Mouse (Mus musculus): ENCODE measurements around the gene Dalrd3. TPM values are rescaled to one million over a fixed set of nuclear protein-coding genes. Genes with fewer than 3 reads are reported as not detected.

The Dalrd3 gene
- 37.7 and 38.8 TPM in 2 replicates for total RNA-seq (2017)

DNA sequence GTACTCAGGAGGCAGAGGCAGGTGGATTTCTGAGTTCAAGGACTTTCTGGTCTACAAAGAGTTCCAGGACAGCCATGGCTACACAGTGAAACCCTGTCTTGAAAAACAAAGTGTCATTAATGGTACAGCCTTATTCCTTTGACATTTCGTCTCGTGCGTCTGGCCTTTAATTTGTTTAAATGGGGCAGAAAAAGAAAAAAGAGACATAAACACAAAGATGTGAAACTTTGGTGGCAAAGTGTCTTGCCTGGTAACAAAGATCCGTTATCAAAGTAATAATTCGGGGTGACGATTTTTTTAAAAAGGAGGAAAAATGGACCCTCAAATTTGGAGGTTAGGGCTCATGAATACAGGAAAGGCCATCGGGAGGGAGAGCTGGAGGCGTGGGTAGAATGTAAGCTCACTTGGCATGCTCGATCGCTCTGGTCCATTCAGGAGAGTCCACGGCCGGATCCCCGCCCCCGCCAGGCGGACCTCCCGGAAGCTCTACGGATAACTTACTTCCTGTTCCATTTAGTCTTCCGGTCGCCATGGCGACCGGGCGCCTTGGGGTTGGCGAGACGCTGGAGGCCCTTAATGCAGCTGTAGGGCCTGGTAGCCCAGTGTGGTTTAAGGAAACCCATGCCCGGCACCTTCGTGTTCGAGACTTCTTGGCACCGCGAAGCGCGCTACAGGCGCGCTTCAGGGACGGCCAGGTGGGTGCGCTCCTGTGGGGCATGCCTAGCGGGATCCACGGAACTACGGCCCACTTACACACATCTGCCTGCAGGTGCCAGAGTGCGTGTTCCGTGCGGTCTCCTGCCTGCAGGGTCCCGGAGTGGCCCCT lies at the start of gene Dalrd3:
Dalrd3 (plus strand) TSS at position 506 of the 826 bp plus-strand sequence.
- peak; percentile 45 for ATAC-seq (replicated peaks; ENCODE audit: low read depth, poor library complexity, severe bottlenecking)

DNA sequence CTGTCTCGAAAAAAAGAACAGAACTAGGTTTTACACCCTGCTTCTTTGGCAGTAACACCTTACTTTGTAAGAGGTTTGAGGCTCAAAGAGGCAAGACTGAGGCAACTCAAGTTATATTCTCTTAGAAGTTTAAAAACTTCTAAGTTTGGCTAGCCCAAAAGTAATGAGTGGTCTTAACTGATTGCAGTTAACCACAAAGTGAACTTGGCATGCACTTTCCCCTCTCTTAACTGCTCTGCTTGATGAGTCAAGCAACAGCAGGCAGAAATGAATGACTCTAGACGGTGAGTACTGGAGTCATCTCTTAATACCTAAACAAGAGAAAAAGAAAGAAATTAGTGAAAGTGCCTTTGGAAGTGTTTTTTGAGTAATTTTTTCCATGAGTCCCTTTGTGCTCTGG lies 48.1 kb upstream of the Dalrd3 start:
- no peak for ATAC-seq (replicated peaks; ENCODE audit: low read depth, poor library complexity, severe bottlenecking)

DNA sequence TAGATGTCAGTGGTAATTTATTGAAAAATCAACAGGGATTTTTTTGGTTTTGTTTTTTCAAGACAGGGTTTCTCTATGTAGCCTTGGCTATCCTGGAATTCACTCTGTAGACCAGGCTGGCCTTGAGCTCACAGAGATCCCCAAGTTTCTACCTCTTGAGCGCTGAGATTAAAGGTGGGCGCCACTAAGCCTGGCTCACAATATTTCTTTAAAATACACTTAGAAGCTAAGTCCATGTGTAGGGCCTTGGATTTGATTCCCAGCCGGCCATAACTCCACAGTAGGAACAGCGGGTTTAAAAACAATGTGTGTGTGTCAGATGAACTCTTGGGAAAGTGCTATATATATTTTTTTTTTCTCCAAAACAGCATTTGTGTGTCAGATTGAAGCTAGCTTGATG lies 46.3 kb upstream of the Dalrd3 start:
- ATAC-seq (replicated peaks; ENCODE audit: low read depth, poor library complexity, severe bottlenecking): no peak

DNA sequence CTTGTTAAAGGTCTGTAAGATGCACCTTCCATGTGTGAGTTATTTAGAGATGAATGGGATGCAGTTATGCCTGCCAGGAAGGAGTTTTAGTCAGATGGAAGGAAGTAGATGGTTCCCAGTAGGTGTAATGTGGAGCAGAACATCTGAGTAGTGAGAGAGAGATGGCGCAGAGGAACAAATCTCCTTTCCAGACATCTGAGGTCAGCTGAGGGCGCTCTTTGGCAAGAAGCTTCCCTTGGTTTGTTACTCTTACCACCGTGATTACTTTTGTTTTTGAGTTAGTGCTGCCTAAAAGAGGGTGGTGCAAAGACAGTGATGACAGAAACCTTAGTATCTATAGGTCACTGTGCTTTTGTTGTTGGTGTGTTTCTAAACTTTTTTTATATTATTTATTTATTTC lies 44.3 kb upstream of the Dalrd3 start:
- ATAC-seq (replicated peaks; ENCODE audit: low read depth, poor library complexity, severe bottlenecking): no peak

DNA sequence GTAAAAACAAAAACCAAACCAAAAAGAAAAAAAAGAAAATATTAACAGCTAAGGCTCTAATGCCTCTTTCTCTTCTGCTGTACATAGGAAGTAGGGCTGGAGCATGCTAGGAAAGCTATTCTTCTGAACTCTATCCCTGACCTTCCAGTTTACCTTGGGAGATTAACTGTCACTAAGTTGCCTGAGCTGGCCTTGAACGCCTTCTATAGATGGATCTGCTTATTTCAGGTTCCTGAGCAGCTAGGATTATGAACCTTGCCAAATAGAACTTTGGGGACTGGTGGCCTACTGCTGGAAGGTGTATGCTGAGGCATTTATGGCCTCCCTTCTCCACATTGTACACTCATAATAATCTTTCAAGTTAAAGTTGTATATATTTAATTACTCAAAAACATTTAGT lies 38.7 kb upstream of the Dalrd3 start:
- ATAC-seq (replicated peaks; ENCODE audit: low read depth, poor library complexity, severe bottlenecking): no peak

DNA sequence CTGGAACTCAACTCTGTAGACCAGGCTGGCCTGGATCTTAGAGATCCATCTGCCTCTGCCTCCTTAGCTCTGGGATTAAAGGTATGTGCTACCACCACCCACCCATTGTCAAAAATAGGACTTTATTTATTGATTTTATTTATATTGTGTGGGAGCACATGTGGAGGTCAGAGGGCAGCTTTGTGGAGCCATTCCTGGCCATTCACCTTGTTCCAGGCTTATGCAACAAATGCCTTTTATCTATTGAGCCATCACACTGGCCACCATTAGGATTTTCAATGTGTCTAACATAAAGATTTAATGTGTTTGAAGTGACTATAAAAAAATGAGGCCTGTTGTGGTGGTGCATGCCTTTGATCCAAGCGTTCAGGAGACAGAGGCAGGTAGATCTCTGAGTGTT lies 38.2 kb upstream of the Dalrd3 start:
- no peak for ATAC-seq (replicated peaks; ENCODE audit: low read depth, poor library complexity, severe bottlenecking)

DNA sequence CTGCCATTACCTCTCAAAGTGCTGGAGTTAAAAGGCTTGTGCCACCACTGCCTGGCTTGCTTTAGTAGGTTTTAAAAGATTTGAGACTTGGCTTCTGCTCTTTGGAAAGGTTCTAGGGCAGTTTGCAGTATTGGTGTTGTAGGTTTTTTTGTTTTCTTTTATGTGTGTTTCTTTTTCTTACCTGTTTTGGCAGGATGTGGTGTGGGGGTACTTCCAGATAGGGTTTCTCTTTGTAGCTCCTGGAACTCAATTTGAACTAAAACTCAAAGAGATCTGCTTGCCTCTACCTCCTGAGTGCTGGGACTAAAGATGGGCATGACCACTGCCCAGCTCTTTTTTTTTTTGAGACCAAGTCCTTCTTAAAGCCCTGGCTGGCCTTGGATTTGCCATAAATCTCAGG lies 28.8 kb upstream of the Dalrd3 start:
- no peak for ATAC-seq (replicated peaks; ENCODE audit: low read depth, poor library complexity, severe bottlenecking)

DNA sequence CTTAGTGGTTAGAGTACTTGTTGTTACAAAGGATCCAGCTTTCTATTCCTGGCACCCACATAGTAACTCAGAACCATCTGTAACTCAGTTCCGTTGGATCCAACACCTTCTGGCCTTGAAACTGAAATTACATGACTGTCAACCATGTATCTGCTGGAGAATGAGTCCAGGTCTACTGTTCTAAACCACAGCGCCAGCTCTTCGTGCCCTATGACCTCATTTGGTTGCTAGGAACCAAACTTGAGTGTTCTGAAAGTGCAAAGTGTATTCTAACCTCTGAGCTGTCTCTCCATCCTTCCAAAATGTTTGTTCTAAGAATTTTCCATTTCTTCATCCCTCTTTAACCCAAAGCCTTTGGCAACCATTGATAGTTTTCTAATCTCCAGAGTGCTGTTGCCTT lies 23.7 kb upstream of the Dalrd3 start:
- ATAC-seq (replicated peaks; ENCODE audit: low read depth, poor library complexity, severe bottlenecking): no peak

DNA sequence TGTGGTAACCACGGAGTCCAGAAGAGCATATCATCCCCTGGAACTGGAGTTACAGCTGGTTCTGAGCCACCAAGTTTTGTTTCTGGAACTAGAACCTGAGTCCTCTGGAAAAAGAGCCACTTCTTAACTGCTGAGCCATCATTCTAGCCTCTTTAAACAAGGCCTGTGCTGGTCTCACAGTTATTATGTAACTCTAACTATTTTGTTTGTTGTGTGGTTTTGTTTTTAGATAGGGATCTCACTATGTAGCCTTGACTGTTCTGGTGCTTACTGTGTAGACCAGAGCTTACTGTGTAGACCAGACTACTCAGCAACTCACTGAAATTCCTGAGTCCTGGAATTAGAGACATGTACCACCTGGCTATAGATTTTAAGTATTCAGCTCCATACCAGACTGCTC lies 22.8 kb upstream of the Dalrd3 start:
- no peak for ATAC-seq (replicated peaks; ENCODE audit: low read depth, poor library complexity, severe bottlenecking)

DNA sequence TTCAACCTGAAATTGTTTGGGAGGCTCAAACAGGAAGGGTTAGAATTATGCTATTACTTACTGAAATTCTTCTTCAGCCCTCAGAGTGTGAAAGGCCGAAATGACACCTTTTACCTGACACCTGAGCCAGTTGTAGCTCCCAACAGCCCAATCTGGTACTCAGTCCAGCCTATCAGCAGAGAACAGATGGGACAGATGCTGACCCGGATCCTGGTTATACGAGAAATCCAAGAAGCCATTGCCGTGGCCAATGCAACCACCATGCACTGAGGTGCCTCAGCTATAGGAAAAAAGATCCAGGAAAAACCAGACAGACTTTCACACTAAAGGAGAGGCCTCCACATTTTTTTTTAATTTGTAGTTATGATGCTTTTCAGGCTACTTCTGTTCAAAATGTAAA lies 10.5 kb upstream of the Dalrd3 start:
- no peak for ATAC-seq (replicated peaks; ENCODE audit: low read depth, poor library complexity, severe bottlenecking)

DNA sequence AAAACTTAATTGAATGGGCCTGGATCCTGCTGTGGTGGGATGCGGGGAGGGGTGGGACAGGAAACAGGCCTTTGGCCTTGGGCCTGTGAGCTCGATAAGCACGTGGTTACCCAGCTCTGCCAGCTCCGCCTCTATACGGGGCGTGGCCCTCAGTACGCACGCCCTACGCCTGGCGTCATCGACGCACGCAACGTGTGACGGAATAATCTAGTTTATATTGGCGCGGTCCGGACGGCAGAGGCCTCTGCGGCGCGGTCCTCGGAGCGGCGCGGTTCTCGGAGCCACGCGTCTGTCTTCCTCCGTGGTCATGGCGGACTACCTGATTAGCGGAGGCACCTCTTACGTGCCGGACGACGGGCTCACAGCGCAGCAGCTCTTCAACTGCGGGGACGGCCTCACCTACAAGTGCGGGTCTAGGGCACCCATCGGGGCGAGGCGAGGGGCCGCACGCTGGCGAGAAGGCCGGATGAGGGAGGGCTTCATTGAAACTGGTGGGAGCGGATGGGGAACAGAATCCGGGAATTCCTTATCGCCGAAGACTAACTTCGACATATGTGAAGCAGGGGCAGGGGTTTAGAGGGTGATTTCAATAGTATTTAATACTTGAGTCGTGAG lies 9.4 kb upstream of the Dalrd3 start, which contains the start of gene Impdh2:
Impdh2 (plus strand) TSS at position 60 of the 615 bp plus-strand sequence.
- peak; percentile 96 for ATAC-seq (replicated peaks; ENCODE audit: low read depth, poor library complexity, severe bottlenecking)

DNA sequence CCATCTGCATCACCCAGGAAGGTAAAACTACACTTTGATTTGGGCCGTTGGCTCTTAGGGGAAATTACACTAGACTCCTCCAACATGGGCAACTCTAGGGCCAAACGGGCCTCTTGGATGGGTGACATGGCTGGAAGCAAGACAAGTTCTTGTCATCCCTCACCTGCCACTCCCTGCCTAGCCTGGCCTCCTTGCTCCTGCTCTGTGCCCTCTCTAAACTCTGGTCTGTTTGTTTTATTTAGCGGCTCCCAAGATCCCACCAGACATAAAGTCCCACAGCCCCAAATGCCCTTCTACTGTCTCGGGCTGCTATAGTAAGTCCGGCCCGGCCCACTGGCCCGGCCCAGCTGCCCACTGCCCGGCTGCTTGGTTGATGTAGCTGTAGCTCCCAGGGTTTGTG lies 6.0 kb upstream of the Dalrd3 start:
- no peak for ATAC-seq (replicated peaks; ENCODE audit: low read depth, poor library complexity, severe bottlenecking)

DNA sequence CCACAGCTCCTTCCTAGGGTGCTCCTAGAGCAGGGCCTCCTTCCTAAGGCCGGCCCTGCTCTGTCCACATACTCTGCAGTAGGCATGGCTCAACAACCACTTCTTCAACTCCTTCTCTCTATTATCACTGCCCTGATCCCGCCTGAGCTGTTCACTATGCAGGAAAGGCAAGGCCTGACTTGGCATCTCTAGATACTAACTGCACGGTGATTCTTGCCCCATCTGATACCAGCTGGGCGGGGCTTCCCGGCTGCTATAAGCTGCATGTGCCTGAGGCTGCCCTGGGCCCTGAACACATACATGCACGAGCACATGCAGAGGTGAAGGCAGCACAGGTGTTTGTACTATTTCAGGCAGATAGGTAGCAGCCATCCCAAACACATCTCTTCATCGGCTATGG lies 5.6 kb upstream of the Dalrd3 start:
- no peak for ATAC-seq (replicated peaks; ENCODE audit: low read depth, poor library complexity, severe bottlenecking)

DNA sequence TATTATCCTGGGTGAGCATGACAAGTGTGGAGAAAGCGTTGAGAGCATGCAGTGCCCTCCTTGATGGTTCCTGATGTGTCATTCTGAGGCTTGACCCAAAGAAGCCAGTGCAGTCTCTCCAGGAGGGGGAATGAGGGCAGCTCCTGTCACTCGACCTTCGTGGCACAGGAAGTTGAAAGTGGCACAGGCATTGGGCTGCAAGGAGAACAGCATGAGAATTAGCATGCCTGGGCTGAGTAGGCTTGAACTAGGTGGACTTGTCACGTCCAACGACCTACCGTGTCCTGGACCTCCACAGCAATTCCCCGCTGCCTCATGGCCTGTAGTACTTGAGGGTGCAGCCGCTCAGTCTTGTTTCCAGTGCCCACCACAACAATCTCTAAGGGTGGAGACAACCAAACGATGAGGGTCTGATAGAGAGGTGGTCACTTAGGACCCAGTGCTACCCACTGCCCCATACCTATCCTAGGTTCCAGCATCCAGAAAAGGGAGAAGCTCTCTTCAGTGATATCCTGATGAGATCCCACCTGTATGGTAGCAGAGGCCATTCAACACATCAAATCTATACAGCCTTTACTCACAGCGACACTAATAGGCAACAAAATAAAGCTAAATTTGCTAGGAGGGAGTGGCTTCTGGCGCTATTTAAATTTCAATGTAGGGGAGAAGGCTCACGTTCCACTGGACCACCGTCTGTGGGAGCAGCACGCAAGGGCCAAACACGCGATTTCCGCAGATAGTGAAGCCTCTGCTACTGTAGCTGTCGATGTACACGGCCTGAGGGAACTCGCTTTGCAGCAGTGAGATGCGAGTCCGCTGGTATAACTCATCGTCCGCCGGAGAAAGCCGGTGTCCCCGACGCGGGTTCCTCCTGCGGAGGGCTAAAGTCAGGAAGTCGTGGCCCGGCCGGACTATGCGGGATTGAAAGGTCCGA lies 3.5 kb upstream of the Dalrd3 start:
- 0 out of 2 replicates have a peak, but pooled peaks have one; percentile 0 for ATAC-seq (replicated peaks; ENCODE audit: low read depth, poor library complexity, severe bottlenecking)

DNA sequence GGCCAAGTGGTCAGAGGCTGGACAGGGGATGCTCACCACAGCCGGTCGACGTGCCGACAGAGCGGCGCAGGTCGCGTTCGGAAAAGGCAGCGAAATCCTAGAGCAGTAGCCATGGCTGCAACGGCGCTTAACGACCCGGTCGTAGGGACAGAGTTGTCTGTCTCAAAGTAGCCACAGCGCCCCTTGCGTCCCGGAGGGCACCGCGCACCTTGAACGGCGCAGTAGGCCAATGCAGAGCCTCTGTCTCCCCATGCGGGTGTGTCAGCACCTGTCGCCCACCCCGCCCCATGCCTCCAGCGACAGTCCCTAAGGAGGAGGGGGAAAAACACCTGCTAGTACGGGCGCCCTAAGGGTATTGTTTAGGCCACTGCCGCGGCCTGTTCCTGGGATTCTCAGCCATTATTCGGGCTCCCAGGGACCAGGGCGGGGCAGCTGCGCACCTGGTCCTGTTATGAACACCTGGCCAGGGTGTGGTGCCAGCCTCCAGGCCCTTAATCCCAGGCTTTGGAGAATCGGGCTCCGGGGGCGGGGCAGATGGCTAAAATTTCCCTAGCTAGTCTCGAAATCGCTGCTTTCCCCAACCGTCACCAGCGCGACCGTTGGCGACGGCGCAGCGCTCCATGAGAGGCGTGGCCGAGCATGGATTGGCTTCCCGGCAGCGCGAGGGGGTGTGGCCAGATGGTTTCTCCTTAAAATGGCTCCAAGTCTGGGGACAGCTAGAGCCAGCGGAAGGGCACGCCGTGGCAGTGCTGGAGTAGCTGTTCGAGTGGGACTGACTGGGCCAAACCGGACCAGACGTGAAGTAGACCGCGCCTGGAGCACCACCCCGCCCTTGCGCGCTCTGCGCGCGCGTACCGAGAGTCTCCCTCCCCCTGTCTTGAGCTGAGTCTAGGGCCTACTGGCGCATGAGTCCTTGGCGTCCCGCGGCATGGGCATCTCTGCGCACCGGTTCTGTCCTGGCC lies 2.6 kb upstream of the Dalrd3 start, which contains the start of gene Ndufaf3:
Ndufaf3 (minus strand) TSS at position 620 of the 962 bp plus-strand sequence.
- ATAC-seq (replicated peaks; ENCODE audit: low read depth, poor library complexity, severe bottlenecking): peak; percentile 61

DNA sequence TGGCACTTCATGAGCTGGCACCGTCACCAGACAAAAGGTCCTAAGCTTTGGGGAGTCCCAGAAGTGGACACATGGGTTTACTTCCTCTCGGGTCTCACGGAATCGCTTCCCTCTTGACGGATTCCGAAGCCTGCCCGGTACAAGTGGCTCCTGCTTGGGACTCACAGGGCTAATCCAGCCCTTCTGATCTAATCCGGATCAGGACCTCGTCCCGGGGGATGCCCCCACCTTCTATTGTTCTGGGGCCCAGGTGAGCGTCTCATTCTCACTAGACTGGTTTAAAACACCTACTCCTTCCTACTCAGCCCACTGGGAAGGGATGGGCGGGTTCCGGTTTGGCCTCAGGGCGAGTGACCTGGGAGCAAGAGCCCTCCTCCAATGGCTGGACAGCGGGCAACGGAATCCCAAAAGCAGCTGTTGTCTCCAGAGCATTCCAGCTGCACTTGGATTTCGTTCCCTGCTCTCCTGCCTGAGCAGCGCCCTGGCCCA lies 1.7 kb upstream of the Dalrd3 start:
- no peak for ATAC-seq (replicated peaks; ENCODE audit: low read depth, poor library complexity, severe bottlenecking)

DNA sequence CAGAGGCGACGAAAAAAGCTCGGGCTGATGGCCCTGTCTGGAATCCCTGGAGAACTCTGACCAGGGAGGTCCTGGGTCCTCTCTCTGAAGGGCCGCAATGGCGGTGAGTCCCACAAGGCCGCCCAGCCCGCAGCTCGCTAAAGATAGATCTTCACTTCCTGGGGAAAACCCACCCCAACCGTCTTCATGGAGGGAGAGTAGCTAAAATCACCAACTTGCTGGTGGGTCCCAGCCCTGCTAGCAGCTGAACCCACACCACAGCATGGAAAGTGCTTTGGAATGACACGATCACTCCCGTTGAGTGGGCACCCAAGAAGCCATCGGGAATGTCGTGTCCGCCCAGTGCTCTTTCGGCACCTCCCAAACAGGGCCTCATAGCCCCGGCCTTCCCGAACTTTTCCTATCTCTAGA lies 1.2 kb upstream of the Dalrd3 start:
- no peak for ATAC-seq (replicated peaks; ENCODE audit: low read depth, poor library complexity, severe bottlenecking)

DNA sequence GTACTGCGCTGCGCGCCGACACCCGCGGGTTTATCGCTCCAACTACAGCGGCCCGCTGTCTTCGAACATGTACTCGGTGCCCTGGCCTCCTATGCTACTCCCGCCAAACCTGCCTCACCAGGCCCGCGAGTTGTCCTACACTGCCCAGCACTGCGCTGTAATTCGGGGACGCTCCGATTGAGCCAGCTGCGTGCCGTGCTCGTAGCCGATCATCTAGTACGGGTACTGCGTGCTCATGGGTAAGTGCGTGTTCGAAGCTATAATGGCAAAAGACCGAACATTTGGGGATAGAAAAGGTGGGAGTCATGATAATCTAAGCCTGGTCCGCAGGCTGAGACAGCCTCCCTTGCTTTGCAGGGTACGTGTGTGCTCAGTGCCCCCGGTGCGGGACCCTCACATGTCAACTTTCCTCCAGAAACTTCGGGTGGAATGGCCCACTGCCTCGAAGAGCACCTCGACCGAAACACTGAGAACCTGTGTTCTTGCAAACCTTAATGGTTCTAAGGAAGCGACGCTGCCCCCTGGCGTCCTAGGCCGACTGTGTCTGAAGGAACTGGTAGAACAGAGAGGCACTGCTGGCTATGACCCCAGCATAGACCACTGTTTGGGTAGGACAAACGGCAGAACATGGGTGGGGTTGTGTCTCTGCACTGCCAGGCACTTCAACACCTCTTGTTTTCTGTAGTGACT lies 666 bp downstream of the Dalrd3 start:
- peak; percentile 22 for ATAC-seq (replicated peaks; ENCODE audit: low read depth, poor library complexity, severe bottlenecking)
